Mouse (Mus musculus): ENCODE data around the gene Pigg.
A peak's percentile ranks its signal among the peaks of the same experiment; 100 is the strongest.

Pigg gene

GRCm38 (mm10) chr5:108359491-108359890 lies 47.1 kb downstream of the Pigg start:
- DNase-seq, result no peak

DNA sequence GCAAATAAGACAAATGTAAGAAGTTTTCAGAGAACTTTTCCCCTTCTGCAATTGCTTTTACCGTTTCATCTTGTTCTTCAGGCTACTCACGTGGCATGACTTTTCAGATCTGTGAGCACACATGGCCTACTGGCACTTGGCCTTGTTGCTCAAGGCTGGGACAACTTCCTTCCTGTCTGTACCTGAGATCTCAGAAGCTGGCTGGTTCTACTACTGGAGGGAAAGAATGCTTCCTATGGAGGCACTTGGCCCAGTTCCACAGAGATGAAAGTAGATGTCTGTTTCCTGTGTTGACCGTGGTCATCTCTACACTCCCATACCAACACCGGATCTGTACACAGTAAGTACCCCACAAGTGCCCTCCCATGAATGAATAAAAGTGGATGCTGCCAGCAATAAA lies 47.8 kb downstream of the Pigg start:
- no peak for DNase-seq

GRCm38 (mm10) chr5:108362330-108362729 lies 49.9 kb downstream of the Pigg start:
- DNase-seq, result no peak

- DNase-seq, result peak; percentile 35
These were observed 54.0 kb downstream of the Pigg start for GRCm38 (mm10) chr5:108366328-108366983.

GRCm38 (mm10) chr5:108366984-108367841 lies 54.8 kb downstream of the Pigg start:
- peak; percentile 60 for DNase-seq

GRCm38 (mm10) chr5:108367871-108368332 lies 55.5 kb downstream of the Pigg start, which contains the start of gene Gm42517:
Gm42517 (minus strand) TSS chr5:108367922.
- peak; percentile 58 for DNase-seq

DNA sequence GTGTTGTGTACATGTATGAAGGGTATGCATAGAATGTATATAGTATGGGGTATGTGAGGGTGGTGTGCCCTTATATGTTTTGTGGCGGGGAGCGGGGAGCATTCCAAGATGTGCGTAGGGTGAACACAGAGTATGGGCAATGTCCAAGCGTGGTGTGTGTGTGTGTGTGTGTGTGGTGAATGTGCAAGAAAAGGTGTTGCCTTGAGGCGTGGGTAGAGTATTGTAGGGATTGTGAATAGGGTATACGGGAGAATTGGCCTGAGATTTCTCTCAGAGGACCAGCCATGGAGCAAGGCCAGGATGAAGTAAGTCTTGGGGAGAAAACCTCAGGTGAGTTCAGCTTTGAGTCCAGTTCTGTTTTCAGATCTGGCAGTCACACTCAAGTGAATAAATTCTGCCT lies 56.0 kb downstream of the Pigg start:
- DNase-seq, result no peak

GRCm38 (mm10) chr5:108368851-108369621 lies 56.6 kb downstream of the Pigg start:
- peak; percentile 71 for DNase-seq

- peak; percentile 8 for DNase-seq
These were observed 57.6 kb downstream of the Pigg start for GRCm38 (mm10) chr5:108369964-108370363.

GRCm38 (mm10) chr5:108374079-108374478 lies 61.7 kb downstream of the Pigg start:
- DNase-seq, result no peak

DNA sequence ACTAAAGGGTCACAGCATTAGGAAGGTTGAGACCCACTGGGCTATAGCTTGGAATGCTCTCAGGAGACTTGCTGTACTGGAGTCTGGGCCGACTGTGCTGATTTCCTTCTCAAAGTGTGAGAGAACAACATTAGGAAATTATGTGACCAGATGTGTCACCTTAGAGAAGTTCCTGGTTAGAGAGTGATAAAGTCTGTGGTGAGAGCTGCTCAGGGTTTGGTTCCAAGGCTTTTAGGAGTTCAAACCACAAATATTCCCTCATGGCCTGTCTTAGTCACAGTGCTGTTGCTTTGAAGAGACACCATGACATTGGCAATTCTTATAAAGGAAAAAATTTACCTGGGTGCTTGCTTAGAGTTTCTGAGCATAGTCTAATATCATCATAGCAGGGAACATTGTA lies 63.6 kb downstream of the Pigg start:
- no peak for DNase-seq

DNA sequence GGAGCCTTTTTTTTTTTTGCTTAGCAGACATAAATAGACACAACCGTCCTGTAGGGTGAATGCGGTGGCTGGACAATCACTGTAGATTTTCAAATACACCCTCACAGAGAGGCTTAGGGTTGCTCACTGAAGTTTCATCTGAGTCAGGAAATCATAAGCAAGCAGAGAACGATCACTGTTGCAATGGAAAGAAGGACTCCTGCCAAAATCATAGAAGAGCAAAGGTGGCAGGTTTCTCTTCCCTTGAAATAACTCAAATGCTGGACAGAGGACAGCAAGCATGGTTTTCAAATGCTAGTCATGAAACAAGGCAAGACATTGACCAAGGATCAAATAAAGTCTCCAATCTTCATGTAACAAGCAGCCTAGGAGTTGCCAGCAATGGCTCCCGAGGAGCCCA lies 65.9 kb downstream of the Pigg start:
- no peak for DNase-seq

DNA sequence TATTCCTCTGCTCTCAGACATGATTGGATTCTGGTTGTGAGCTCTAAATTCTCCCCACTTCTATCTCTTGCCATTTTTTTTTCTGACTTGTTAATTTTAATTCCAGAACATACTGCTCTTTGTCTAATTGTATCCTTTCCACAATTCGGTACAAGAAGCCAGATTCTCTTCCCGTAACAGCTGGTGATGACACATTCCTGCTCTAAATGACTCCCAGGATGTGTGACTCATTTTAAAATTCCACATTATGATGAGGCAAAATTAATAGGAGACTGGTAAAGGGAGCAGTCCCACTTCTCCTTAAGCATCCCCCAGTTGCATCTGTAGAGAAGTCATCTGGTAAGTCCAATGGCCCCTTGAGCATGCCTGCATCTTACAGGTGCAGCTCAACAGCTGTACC lies 73.2 kb downstream of the Pigg start:
- no peak for DNase-seq

DNA sequence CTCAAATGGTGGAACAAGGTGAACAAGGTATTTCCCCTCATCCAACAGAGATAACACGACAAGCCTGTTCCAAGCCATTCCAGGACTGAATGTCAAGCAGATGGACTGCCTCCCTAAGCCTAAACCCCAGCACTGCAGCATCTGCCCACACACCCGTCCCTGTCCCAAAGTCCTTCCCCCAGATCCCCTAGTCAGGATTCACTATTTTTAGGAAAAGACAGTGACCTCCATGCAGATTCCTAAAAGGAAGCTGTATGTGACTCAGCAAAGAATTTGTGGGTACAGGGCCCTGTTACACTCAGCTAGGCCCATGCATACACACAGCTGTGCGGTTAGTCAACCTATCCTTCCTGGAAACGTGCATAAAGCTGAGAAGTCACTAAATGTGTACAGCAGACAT lies 74.0 kb downstream of the Pigg start:
- DNase-seq, result no peak

GRCm38 (mm10) chr5:108388201-108388600 lies 75.8 kb downstream of the Pigg start, which contains the start of gene Pde6b:
Pde6b (plus strand) TSS chr5:108388391.
- no peak for DNase-seq

DNA sequence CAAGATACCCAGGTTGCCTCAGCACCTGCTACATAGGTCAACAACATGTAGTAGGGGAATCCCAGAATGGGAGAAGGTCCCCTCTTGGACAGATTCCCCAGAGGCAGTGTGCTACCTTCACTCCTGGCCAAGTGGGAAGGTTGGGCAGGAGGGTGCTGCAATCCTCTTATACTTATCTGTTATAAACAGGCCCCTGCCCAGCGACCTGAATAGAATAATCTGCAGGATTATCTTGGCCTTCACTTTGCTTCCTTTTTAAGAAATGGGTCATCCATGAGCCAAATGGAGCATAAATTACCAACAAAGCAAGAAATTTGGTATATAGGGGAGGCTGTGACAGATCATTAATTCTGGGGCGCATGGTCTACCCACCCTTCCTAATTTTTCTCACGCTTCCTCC lies 77.3 kb downstream of the Pigg start:
- no peak for DNase-seq
